Comparison of ENCODE assay signal across 9 mouse cellular contexts in the genomic region with DNA sequence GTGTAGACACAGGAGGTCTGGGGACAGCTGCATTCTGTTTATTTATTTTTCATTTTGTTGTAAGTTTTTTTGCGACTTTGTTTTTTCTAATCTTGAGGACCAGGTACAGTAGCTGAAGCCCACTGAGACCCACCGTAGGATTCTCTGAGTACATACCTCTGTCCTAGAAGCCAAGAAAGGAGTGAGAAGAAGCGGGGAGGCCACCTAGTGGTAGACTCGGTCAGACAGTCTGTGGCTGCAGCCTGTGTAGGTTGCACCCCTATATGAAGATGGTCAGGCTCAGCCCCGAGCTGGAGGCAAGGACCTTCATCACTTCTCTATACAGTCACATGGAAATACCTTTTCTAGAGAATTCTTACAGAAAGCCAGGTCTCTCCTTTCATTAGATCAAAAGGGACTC.
DNase-seq lines count a peak whose midpoint lies in the region; ATAC-seq and TF ChIP-seq lines count a peak whose summit lies in the region.
"Had no signal": no experiment of that assay in that cellular context is flagged by ENCODE, and none has a peak within 500 bp of the region (broad histone marks: within the 10 kb centered on the region; RNA-seq: fewer than 3 reads in every experiment).

No protein-coding gene starts in this region.

- TF ChIP-seq EP300 in liver, postnatal 0 days (IDR thresholded peaks at IDR 0.05; ENCODE audit: low read depth), result no peak

- no peaks in the 10 kb centered on the region for H3K27me3 ChIP-seq in cerebellum, adult 2 months (ENCODE audit: control insufficient read depth, insufficient read depth, low read length)
- H3K27me3 ChIP-seq in liver, postnatal 0 days (ENCODE audit: insufficient read depth, low read length), result no peaks in the 10 kb centered on the region

- WGBS in cerebellum, adult 2 months, result 52% methylated on average over 5 of the region's 5 CpGs
- WGBS in liver, postnatal 0 days (ENCODE audit: insufficient replicate concordance), result 76% methylated on average over 5 of the region's 5 CpGs

- no peaks in the 10 kb centered on the region for H3K9me3 ChIP-seq in liver, postnatal 0 days (ENCODE audit: low read length)
- H3K9me3 ChIP-seq: G1E had no signal

- no peak overlapping the region for H3K27ac ChIP-seq in cerebellum, adult 2 months (ENCODE audit: insufficient read depth, low read length)
- no peak overlapping the region for H3K27ac ChIP-seq in layer of hippocampus, adult 2 months
- no peak overlapping the region for H3K27ac ChIP-seq in liver, postnatal 0 days (ENCODE audit: low read depth)

- H3K4me3 ChIP-seq in cerebellum, adult 2 months (replicated peaks; ENCODE audit: insufficient read depth, low read depth, low read length), result no peak overlapping the region
- no peak overlapping the region for H3K4me3 ChIP-seq in layer of hippocampus, adult 2 months
- H3K4me3 ChIP-seq in liver, postnatal 0 days (ENCODE audit: low read depth, low read length), result no peak overlapping the region

- ATAC-seq in liver, postnatal 0 days, result no peak

- peaks cover 59% of the 10 kb centered on the region for H3K36me3 ChIP-seq in liver, postnatal 0 days (replicated peaks; ENCODE audit: insufficient read depth, low read length)

- TF ChIP-seq CTCF in cerebellum, adult 2 months (IDR thresholded peaks at IDR 0.05; ENCODE audit: borderline replicate concordance, insufficient read depth, low read depth, low read length), result peak; percentile 53; the same call in 1 of the 2 replicates
- peak; percentile 80 for TF ChIP-seq CTCF in layer of hippocampus, adult 2 months (conservative IDR thresholded peaks at IDR 0.05)
- TF ChIP-seq CTCF in liver, postnatal 0 days (IDR thresholded peaks at IDR 0.05; ENCODE audit: low read depth), result peak; percentile 51

- H3K9ac ChIP-seq in liver, postnatal 0 days (replicated peaks), result no peak overlapping the region

- H3K4me1 ChIP-seq in cerebellum, adult 2 months (ENCODE audit: control insufficient read depth, insufficient read depth, low read length), result no peaks in the 10 kb centered on the region
- H3K4me1 ChIP-seq in liver, postnatal 0 days (ENCODE audit: insufficient read depth), result no peaks in the 10 kb centered on the region

- no peak for DNase-seq in cerebellum, adult 2 months
- DNase-seq in cerebellum, adult 11 months, result no peak
- DNase-seq in layer of hippocampus, adult 2 months (ENCODE audit: low spot score in 2 of 2), result no peak
- no peak for DNase-seq in layer of hippocampus, adult 9-10 months (ENCODE audit: low spot score)
- peak; percentile 76 for DNase-seq in R1 (ENCODE audit: low read depth, low spot score)
- no peak for DNase-seq in liver, postnatal 0 days
- no peak for DNase-seq in ovary, adult 18-20 months (ENCODE audit: low spot score)
- no peak for DNase-seq in spleen, adult 12 weeks (ENCODE audit: low spot score)

- no peak for TF ChIP-seq POLR2A in cerebellum, adult 2 months (IDR thresholded peaks at IDR 0.05; ENCODE audit: borderline replicate concordance, insufficient read depth, low read length)

- H3K4me2 ChIP-seq in liver, postnatal 0 days (ENCODE audit: low read depth, low read length), result no peak overlapping the region
